Mouse (Mus musculus) kidney, postnatal 14 days (tissue): ENCODE data around the gene Slc38a2.
A peak's percentile ranks its signal among the peaks of the same experiment; 100 is the strongest.

Experiments used
- DNase-seq: peaks from one replicate; pipeline ENCODE4 v3.0.0; 2022; ENCODE audit warnings: mixed read lengths

Slc38a2 gene

GRCm38 (mm10) chr15:96695455-96696421, 3.8 kb downstream of the Slc38a2 start:
- DNase-seq, result peak; percentile 63

DNA sequence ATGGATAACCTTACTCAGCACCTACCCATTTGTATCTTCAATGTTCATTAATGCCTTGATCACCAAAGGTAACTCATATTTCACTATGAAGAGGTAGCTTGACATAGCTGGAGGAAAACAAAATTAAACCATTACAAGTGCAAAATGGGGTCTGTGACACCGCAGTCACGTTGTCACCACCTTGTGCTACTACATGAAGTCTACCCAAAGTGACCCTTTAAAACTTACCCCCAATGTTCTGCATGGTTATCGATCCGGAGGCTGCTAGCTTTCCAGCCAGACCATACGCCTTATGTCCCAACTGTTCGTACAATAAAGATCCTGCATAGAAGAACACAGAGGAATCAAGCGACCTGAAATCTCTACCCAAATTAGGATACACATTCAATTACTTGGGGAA, 4.5 kb downstream of the Slc38a2 start:
- no peak for DNase-seq

GRCm38 (mm10) chr15:96693688-96694087, 5.8 kb downstream of the Slc38a2 start:
- DNase-seq, result no peak

- no peak for DNase-seq
Observed at GRCm38 (mm10) chr15:96692401-96692800, 7.1 kb downstream of the Slc38a2 start.

DNA sequence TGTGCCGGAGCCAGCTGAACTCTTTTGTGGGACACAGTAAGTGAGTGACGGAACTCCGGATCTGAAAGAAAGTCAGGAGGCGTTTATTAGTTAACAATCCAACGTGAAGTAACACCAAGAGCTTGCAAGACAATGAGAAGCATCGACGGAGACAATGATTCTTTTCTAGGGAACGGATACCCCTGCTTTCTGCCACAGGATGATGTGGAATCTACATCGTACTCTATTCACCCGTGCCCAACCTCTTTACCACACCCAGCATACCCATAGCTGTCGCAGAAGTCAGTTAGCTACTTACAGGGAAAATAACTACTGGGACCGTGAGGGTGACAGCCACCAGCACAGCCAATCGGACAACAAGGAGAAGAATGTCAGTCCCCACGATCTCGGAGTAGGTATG, 8.1 kb downstream of the Slc38a2 start:
- no peak for DNase-seq

DNA sequence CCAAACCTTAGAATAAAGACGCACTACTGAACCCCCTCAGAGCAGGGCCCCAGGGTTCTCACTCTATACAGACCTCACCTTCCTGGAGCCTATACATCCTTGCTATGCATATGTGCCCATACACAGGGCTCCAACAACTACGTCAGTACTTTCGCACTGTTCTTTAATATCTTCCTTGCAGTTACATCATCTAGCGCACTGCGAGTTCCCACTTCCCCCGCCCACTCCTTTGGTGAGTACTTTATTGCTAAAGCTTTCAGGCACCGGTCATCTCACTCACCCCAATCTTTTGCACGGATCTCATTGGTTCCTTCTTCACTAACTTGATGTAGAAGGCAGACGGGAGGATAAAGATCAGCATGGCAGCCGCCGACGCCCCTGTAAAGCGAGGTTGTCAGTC, 8.7 kb downstream of the Slc38a2 start:
- DNase-seq, result no peak

DNA sequence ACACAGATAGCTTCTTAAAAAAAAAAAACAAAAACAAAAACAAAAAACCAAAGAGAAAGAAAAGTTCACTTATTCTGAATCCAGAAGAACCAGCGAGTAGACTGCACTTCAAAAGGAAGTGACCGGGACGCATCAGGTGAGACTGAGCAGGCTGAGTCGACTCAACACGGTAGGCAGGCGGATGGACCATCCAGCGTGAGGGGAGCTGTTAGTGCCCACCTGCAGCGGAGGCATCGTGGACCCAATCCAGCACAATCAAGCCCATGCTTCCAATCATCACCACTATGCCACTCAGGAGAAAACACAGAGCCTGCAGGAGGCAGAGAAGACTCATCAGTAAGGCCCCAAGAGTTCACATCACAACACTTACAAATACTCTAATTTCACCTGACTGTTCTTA, 9.6 kb downstream of the Slc38a2 start:
- DNase-seq, result no peak

GRCm38 (mm10) chr15:96688784-96689318, 10.7 kb downstream of the Slc38a2 start:
- no peak for DNase-seq

GRCm38 (mm10) chr15:96688036-96688435, 11.5 kb downstream of the Slc38a2 start:
- no peak for DNase-seq

DNA sequence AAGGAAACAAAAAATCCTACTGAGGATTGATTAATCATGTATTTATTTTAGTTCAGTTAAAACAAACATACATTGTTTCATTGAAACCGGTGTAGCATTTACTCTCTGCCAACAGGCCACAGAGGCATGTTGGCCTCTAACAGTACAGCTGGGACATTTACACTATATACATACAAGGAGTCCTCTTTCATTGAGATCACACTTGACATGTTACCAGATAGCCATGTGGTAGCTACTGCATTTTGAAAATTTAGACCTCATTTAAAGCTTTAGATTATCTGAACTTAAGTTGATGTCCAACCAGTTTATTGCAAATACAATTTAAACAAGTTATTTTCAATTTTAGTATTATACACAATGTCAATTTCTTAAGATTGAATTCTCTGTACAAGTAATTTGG, 12.2 kb downstream of the Slc38a2 start:
- DNase-seq, result no peak

GRCm38 (mm10) chr15:96686201-96687159, 13.1 kb downstream of the Slc38a2 start:
- DNase-seq, result no peak

DNA sequence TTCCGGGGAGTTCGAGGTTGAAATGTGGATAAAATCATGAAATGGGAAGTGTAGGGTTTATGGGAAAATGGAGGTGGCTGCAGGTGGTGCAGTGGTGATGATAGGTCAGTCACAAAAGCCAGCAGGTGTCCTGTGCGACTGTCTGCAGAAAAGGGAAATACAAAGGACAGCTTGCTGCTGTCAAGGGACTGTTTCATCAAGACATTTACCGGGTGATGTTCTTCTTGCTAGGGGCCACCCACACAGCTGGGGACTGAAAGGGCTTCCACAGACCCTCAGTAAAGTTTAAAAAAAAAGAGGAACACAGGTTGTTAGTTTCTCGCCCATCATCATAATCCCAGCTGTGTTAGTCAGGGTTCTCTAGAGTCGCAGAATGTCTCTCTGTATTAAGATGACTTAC, 14.3 kb downstream of the Slc38a2 start:
- DNase-seq, result no peak

GRCm38 (mm10) chr15:96684132-96684830, 15.2 kb downstream of the Slc38a2 start:
- DNase-seq, result peak; percentile 51

DNA sequence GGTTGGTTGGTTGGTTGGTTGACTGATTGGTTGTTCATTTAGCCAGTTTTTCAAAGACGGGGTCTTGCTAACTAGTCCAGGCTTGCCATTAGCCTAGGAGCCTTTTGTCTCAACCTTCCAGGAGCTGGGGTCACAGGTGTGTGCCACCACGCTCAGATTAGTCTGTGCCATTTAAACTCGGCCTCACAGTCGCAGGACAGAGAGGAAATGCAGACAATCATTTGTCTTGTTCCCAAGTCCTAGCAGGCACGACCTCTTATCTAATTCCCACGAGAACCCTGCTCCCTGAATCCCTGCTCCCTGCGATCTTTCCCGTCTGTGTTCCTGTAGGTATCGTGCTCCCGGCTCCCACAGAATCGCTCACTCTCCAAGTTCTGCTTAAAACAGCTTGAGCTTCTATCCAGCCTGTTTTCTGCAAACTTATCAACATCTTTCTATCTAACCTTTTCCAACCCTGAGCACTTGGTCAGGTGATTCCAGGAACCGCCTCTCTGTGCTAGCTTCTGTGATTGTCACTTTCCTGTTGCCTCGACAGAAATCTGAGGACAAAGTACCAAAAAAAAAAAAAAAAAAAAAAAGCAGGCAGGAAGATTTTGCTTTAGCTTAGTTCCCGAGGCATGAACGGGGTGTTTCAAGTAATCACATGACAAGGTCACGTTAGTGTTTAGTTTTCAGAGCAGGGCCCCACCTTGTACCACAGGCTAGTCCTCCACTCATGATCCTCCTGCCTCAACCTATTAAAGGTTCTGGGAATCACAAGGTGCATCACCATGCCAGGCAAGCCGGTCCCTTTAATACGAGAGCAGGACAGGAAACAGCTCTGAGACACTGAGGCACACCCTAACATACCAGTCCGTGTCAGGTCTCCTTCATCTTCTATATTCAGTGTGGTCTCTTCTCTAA, 20.4 kb downstream of the Slc38a2 start:
- no peak for DNase-seq

DNA sequence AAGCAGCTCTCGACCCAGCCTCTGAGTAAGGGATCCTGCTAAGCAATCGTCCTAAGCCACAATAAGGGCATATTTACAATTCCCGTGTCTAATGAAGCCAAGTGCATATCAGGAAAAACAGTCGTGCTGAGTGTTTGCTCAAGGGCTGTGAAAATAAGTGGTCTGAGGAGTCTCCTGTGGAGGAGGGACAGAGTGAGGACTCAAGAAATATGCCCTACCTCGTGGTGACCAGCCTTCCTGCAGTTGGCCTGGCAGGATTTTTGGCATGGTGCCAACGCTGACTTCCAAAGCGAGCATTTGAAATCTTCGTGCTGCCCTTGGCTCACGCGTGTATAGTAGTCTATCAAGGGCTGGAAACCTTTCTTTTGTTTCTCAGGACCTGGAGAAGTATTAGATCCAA, 23.0 kb downstream of the Slc38a2 start:
- DNase-seq, result no peak

- DNase-seq, result no peak
Observed at GRCm38 (mm10) chr15:96675744-96676143, 23.8 kb downstream of the Slc38a2 start.

DNA sequence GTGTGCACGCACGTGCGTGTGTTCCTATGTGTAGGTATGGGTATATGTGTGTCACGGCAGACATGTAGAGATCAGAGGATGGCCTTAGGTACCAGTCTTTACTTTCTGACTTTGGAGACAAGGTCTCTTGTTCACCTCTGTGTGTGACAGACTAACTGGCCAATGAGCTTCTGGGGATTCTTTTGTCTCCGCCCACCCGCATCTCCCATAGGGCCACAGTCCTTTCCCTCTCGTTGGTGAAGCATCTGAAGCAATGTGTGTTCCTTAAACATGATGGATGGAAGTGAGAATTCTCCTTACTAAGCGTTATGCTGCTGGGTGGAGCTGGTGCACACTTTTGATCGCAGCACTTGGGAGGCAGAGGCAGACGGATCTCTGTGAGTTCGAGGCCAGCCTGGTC, 24.5 kb downstream of the Slc38a2 start:
- DNase-seq, result no peak

GRCm38 (mm10) chr15:96674089-96674488, 25.4 kb downstream of the Slc38a2 start:
- DNase-seq, result no peak

DNA sequence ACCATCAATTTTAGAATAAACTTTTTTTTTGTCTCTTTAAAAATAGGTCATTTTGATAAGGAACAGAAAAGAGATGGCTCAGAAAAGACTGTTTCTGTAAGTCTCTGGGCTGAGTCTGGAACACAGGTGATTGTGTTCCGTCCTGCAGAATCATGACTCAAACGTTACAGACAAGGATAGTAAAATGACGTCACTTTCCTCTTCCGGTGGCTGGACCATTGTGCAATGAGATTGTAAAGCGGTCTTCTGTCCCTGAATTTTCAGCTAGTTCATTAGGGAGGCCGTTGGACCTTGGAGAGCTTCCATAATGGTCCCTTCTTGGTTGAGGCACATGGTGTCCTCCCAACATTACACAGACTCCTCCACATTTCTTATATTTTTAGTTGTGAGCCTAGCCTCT, 29.8 kb downstream of the Slc38a2 start:
- DNase-seq, result no peak

- DNase-seq, result peak; percentile 72
Observed at GRCm38 (mm10) chr15:96666663-96667062, 32.9 kb downstream of the Slc38a2 start.

DNA sequence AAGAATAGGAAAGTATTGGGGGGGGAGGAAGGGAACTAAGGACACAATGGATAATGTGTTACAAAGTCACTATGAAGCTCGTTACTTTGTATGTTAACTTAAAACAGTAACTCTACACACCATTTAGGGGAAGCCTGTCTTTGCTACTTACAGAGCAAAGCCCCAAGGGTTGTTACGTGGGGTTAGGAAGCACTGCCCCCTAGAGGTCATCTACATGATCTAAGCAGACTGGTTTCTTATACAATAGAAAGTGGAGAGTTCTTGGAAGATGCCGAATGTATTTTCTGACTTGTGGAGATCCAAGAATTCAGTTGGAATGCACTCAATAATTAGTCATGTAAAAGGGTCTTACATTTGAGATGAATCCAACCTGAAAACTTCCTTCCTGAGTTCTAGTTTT, 33.6 kb downstream of the Slc38a2 start:
- peak; percentile 84 for DNase-seq
